Mouse (Mus musculus) midbrain, embryonic 12.5 days (tissue): ENCODE measurements around the gene Rbfox1. TPM values are rescaled to one million over a fixed set of nuclear protein-coding genes. Genes with fewer than 3 reads are reported as not detected.

Experiments
- ATAC-seq: fragments of 200-750 bp; cut with Nextera tagmentation; 2 replicates; pipeline ENCODE4 v1.8.0; 2017; ENCODE audit warnings: low read depth, moderate TSS enrichment, moderate library complexity; ENCODE audit not compliant: low FRiP score
- H3K27ac ChIP-seq: fragments of 300-500 bp; sonication (generic); replicated peaks from 2 replicates; pipeline ENCODE4 v1.5.1; 2016; ENCODE audit warnings: mild to moderate bottlenecking
- H3K27me3 ChIP-seq: fragments of 300-500 bp; sonication (generic); 2 replicates; pipeline ENCODE4 v1.6.1; 2016; ENCODE audit warnings: mild to moderate bottlenecking
- H3K36me3 ChIP-seq: fragments of 300-500 bp; sonication (generic); 2 replicates; pipeline ENCODE4 v1.6.1; 2016
- H3K4me1 ChIP-seq: fragments of 300-500 bp; sonication (generic); 2 replicates; pipeline ENCODE4 v1.6.1; 2016
- H3K4me2 ChIP-seq: fragments of 300-500 bp; sonication (generic); replicated peaks from 2 replicates; pipeline ENCODE4 v1.6.1; 2016; ENCODE audit warnings: mild to moderate bottlenecking, moderate library complexity
- H3K4me3 ChIP-seq: fragments of 300-500 bp; sonication (generic); 2 replicates; pipeline ENCODE4 v1.5.1; 2016; ENCODE audit warnings: mild to moderate bottlenecking
- H3K9ac ChIP-seq: fragments of 300-500 bp; sonication (generic); replicated peaks from 2 replicates; pipeline ENCODE4 v1.6.1; 2016; ENCODE audit warnings: mild to moderate bottlenecking, moderate library complexity
- H3K9me3 ChIP-seq: fragments of 300-500 bp; sonication (generic); 2 replicates; pipeline ENCODE4 v1.6.1; 2016; ENCODE audit warnings: mild to moderate bottlenecking
- WGBS: fragments of 180-500 bp; shearing (Covaris S2); methylation state at CpG from one replicate; pipeline ENCODE4 v1.1.7; 2016; 5-methylcytosine and 5-hydroxymethylcytosine counted together
- polyA plus RNA-seq: library from polyadenylated mRNA; unstranded; fragments of >200 nt; fragmentation: Nextera tagmentation; extraction: Ambion mirVana; gene quantifications from 2 replicates; pipeline ENCODE4 v1.2.1, GENCODE M21; 2016

The Rbfox1 gene
- polyA plus RNA-seq, 1 experiment from 2014 or later, result 32.9 TPM

- no peak overlapping the region for H3K9ac ChIP-seq
- H3K4me1 ChIP-seq, result peaks cover 21% of the 10 kb centered on the region
- ATAC-seq, result no peak
- no peaks in the 10 kb centered on the region for H3K9me3 ChIP-seq
- no peaks in the 10 kb centered on the region for H3K36me3 ChIP-seq
- no peak overlapping the region for H3K4me3 ChIP-seq
- H3K27ac ChIP-seq, result no peak overlapping the region
- peaks cover 9% of the 10 kb centered on the region; the same call in 1 of the 2 replicates for H3K27me3 ChIP-seq
- no peak overlapping the region for H3K4me2 ChIP-seq
- 42% methylated on average over 4 of the region's 4 CpGs for WGBS
These were observed 112.0 kb downstream of the Rbfox1 start for GRCm38 (mm10) chr16:5997136-5997535.

GRCm38 (mm10) chr16:5997651-5998050, 112.5 kb downstream of the Rbfox1 start:
- peaks cover 16% of the 10 kb centered on the region for H3K4me1 ChIP-seq
- no peaks in the 10 kb centered on the region for H3K9me3 ChIP-seq
- 81% methylated on average over 4 of the region's 4 CpGs for WGBS

DNA sequence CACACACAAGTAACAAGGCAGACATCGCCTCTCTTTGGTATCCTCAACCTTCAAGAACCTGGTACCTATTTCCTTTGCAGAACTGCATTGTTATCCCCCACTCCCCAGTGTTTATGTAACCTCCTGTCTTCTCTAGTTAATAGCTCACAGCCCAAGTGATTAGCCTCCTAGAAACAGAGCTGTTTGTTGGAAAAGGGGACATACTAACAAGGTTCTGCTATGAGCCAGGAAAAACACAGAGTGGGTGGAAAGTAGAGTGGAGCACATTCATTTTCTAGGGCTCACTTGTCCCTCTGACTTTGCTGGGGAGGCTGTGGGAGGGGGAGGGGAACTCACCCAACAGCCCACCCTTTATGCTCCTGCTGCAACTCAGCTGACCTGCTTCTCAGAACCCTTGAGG, 114.9 kb downstream of the Rbfox1 start:
- no peak for ATAC-seq
- H3K27ac ChIP-seq, result no peak overlapping the region
- no peaks in the 10 kb centered on the region for H3K36me3 ChIP-seq
- peaks cover 8% of the 10 kb centered on the region; the same call in 1 of the 2 replicates for H3K27me3 ChIP-seq
- H3K4me3 ChIP-seq, result no peak overlapping the region
- 81% methylated on average over 1 of the region's 1 CpGs for WGBS
- no peaks in the 10 kb centered on the region for H3K9me3 ChIP-seq
- H3K9ac ChIP-seq, result no peak overlapping the region
- H3K4me1 ChIP-seq, result peaks cover 15% of the 10 kb centered on the region
- H3K4me2 ChIP-seq, result no peak overlapping the region

More at GRCm38 (mm10) chr16:5997651-5998050, 112.5 kb downstream of the Rbfox1 start:
- peaks cover 9% of the 10 kb centered on the region; the same call in 1 of the 2 replicates for H3K27me3 ChIP-seq
- H3K36me3 ChIP-seq, result no peaks in the 10 kb centered on the region
- no peak overlapping the region for H3K9ac ChIP-seq
- no peak overlapping the region for H3K27ac ChIP-seq
- no peak overlapping the region for H3K4me3 ChIP-seq
- H3K4me2 ChIP-seq, result no peak overlapping the region
- no peak for ATAC-seq

GRCm38 (mm10) chr16:6006996-6007395, 121.8 kb downstream of the Rbfox1 start:
- Histone ChIP-seq H3K4me3 (no peak overlapping the region), H3K27me3 (no peaks in the 10 kb centered on the region), H3K9ac (no peak overlapping the region), H3K36me3 (no peaks in the 10 kb centered on the region), H3K4me2 (no peak overlapping the region), H3K27ac (no peak overlapping the region), H3K4me1 (no peaks in the 10 kb centered on the region), H3K9me3 (no peaks in the 10 kb centered on the region)
- no peak for ATAC-seq

DNA sequence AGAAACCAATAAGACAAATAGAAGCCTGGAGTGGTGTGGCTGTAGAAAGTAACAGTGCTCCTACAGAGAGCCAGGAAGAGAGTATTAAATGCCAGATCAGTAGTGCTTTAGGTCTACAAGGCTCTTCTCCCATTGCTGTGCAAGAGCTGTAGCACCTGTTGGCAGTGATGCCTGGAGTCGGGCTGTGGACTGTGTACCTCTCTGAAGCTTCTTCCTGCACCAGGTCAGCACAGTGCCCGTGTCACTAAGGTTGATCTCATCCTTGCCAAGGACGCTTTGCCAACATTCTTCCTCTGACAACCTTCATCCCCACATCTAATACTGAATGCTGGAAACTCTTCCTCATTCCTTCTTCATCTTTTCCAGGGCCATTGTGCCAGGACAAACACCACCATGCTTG, 127.7 kb downstream of the Rbfox1 start:
- Histone ChIP-seq H3K4me2 (no peak overlapping the region), H3K4me3 (no peak overlapping the region), H3K27me3 (no peaks in the 10 kb centered on the region), H3K4me1 (no peaks in the 10 kb centered on the region), H3K36me3 (no peaks in the 10 kb centered on the region), H3K9me3 (no peaks in the 10 kb centered on the region), H3K9ac (no peak overlapping the region), H3K27ac (no peak overlapping the region)
- no peak for ATAC-seq
- 91% methylated on average over 3 of the region's 3 CpGs for whole genome bisulfite sequencing

GRCm38 (mm10) chr16:6018639-6019038, 133.5 kb downstream of the Rbfox1 start:
- Histone ChIP-seq H3K36me3 (no peaks in the 10 kb centered on the region), H3K27ac (no peak overlapping the region), H3K4me2 (no peak overlapping the region), H3K4me1 (no peaks in the 10 kb centered on the region), H3K9ac (no peak overlapping the region), H3K9me3 (no peaks in the 10 kb centered on the region), H3K4me3 (no peak overlapping the region), H3K27me3 (no peaks in the 10 kb centered on the region)
- no peak for ATAC-seq
- WGBS, result 52% methylated on average over 5 of the region's 5 CpGs

- Histone ChIP-seq H3K4me1 (no peaks in the 10 kb centered on the region), H3K27ac (no peak overlapping the region), H3K36me3 (no peaks in the 10 kb centered on the region), H3K9ac (no peak overlapping the region), H3K9me3 (no peaks in the 10 kb centered on the region), H3K4me2 (no peak overlapping the region), H3K4me3 (no peak overlapping the region), H3K27me3 (no peaks in the 10 kb centered on the region)
- ATAC-seq, result no peak
- 43% methylated on average over 1 of the region's 1 CpGs for WGBS
These were observed 134.2 kb downstream of the Rbfox1 start for GRCm38 (mm10) chr16:6019361-6019760.

GRCm38 (mm10) chr16:6031280-6031679, 146.1 kb downstream of the Rbfox1 start:
- H3K4me3 ChIP-seq, result no peak overlapping the region
- no peaks in the 10 kb centered on the region for H3K9me3 ChIP-seq
- H3K9ac ChIP-seq, result no peak overlapping the region
- no peaks in the 10 kb centered on the region for H3K36me3 ChIP-seq
- H3K4me1 ChIP-seq, result no peaks in the 10 kb centered on the region
- no peak for ATAC-seq
- H3K4me2 ChIP-seq, result no peak overlapping the region
- no peak overlapping the region for H3K27ac ChIP-seq
- H3K27me3 ChIP-seq, result no peaks in the 10 kb centered on the region
- 70% methylated on average over 1 of the region's 1 CpGs for WGBS

- ATAC-seq, result no peak
- 89% methylated on average over 7 of the region's 7 CpGs for WGBS
These were observed 147.4 kb downstream of the Rbfox1 start for GRCm38 (mm10) chr16:6032563-6032962.

DNA sequence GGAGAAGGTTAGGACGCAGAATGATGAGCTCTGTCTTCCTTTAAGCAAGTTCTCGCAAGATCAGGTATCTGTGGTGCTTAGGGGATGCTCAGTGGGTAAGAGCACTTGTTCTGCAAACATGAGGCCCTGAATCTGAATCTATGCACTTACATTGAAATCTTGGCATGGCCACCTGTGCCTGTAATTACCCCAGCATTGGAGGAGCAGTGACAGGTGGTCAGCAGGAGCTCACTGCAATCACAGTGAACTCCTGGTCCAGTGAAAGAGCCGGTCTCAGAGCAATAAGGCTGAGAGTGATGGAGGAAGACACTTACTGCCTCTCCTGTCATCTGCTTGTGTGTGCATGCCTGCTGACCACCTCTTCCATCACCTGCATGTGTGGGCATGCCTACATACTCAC, 149.7 kb downstream of the Rbfox1 start:
- WGBS, result 85% methylated on average over 3 of the region's 3 CpGs
- H3K27me3 ChIP-seq, result no peaks in the 10 kb centered on the region
- H3K9me3 ChIP-seq, result no peaks in the 10 kb centered on the region
- H3K4me2 ChIP-seq, result no peak overlapping the region
- H3K36me3 ChIP-seq, result no peaks in the 10 kb centered on the region
- ATAC-seq, result no peak
- H3K27ac ChIP-seq, result no peak overlapping the region
- H3K4me3 ChIP-seq, result no peak overlapping the region
- no peak overlapping the region for H3K9ac ChIP-seq
- no peaks in the 10 kb centered on the region; the same call in 1 of the 2 replicates for H3K4me1 ChIP-seq

More at GRCm38 (mm10) chr16:6032563-6032962, 147.4 kb downstream of the Rbfox1 start:
- Histone ChIP-seq H3K27me3 (no peaks in the 10 kb centered on the region), H3K9ac (no peak overlapping the region), H3K36me3 (no peaks in the 10 kb centered on the region), H3K9me3 (no peaks in the 10 kb centered on the region), H3K27ac (no peak overlapping the region), H3K4me1 (no peaks in the 10 kb centered on the region; the same call in 1 of the 2 replicates), H3K4me3 (no peak overlapping the region), H3K4me2 (no peak overlapping the region)

- no peak overlapping the region for H3K9ac ChIP-seq
- no peak overlapping the region for H3K4me2 ChIP-seq
- no peak overlapping the region for H3K4me3 ChIP-seq
- no peak overlapping the region for H3K27ac ChIP-seq
- no peaks in the 10 kb centered on the region for H3K9me3 ChIP-seq
- no peak for ATAC-seq
- no peaks in the 10 kb centered on the region; the same call in 1 of the 2 replicates for H3K4me1 ChIP-seq
- H3K36me3 ChIP-seq, result no peaks in the 10 kb centered on the region
- WGBS, result 38% methylated on average over 7 of the region's 7 CpGs
- no peaks in the 10 kb centered on the region for H3K27me3 ChIP-seq
These were observed 151.9 kb downstream of the Rbfox1 start for GRCm38 (mm10) chr16:6037009-6037408.

DNA sequence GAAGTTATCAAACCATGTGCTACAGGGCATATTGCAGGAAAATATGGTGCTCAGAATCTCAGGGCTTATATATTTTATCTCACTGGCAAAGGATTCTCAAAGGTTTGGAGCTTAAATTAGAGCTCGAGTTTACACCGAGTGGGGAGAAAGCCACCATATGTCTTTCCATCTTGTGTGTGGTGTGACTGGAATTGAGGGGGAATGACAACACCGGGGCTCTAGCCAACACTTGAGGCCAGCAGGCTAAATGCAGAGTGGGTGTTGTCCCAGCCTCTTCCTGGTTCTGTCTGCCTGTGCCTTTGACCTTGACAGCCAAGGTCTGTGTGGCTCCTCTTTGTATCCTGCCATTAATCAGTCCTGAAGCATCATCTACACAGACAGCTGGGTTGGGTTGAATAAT, 157.6 kb downstream of the Rbfox1 start:
- no peak overlapping the region for H3K9ac ChIP-seq
- no peaks in the 10 kb centered on the region for H3K27me3 ChIP-seq
- H3K4me1 ChIP-seq, result no peaks in the 10 kb centered on the region
- no peak overlapping the region for H3K27ac ChIP-seq
- WGBS, result 90% methylated on average over 3 of the region's 3 CpGs
- no peaks in the 10 kb centered on the region for H3K9me3 ChIP-seq
- no peaks in the 10 kb centered on the region for H3K36me3 ChIP-seq
- no peak for ATAC-seq
- no peak overlapping the region for H3K4me3 ChIP-seq
- H3K4me2 ChIP-seq, result no peak overlapping the region

GRCm38 (mm10) chr16:6048601-6049000, 163.4 kb downstream of the Rbfox1 start:
- Histone ChIP-seq H3K27ac (no peak overlapping the region), H3K9me3 (no peaks in the 10 kb centered on the region)
- ATAC-seq, result no peak

More at GRCm38 (mm10) chr16:6048601-6049000, 163.4 kb downstream of the Rbfox1 start:
- Histone ChIP-seq H3K36me3 (no peaks in the 10 kb centered on the region), H3K9ac (no peak overlapping the region), H3K4me1 (no peaks in the 10 kb centered on the region), H3K4me2 (no peak overlapping the region), H3K27me3 (no peaks in the 10 kb centered on the region), H3K4me3 (no peak overlapping the region)
- WGBS, result 88% methylated on average over 1 of the region's 1 CpGs
